Mouse (Mus musculus) olfactory bulb, adult 2 months (tissue): ENCODE results near the gene Prkag3. TPM values are rescaled to one million over a fixed set of nuclear protein-coding genes. Genes with fewer than 3 reads are reported as not detected.
A peak's percentile ranks its signal among the peaks of the same experiment; 100 is the strongest.

Source experiments
- H3K27ac ChIP-seq: fragments of 200-500 bp; 2 replicates; pipeline ENCODE4 v1.5.1; 2012; ENCODE audit warnings: low read depth, low read length; ENCODE audit not compliant: insufficient read depth
- H3K4me1 ChIP-seq: fragments of 200-500 bp; 2 replicates; pipeline ENCODE4 v1.6.1; 2012; ENCODE audit warnings: low read length; ENCODE audit not compliant: control insufficient read depth, insufficient read depth
- H3K4me3 ChIP-seq: fragments of 200-500 bp; 2 replicates; pipeline ENCODE4 v1.5.1; 2012; ENCODE audit warnings: mild to moderate bottlenecking, low read depth, low read length, moderate library complexity; ENCODE audit not compliant: insufficient read depth
- CTCF ChIP-seq: fragments of 200-500 bp; IDR thresholded peaks from 2 replicates; pipeline ENCODE4 v1.5.1; 2012; ENCODE audit warnings: low read depth, mild to moderate bottlenecking, low read length, moderate library complexity; ENCODE audit not compliant: insufficient read depth
- POLR2A ChIP-seq: fragments of 200-500 bp; IDR thresholded peaks from 2 replicates; pipeline ENCODE4 v1.6.1; 2012; ENCODE audit warnings: mild to moderate bottlenecking, low read depth, low read length, moderate library complexity; ENCODE audit not compliant: insufficient read depth
- WGBS: fragments of 180-500 bp; shearing (Covaris S2); methylation state at CpG from one replicate; pipeline ENCODE4 v1.1.7; 2018; 5-methylcytosine and 5-hydroxymethylcytosine counted together
- polyA plus RNA-seq: library from polyadenylated mRNA; stranded (reverse); fragments of >200 nt; gene quantifications from 2 replicates; pipeline ENCODE4 v1.2.4, GENCODE M21; 2012; ENCODE audit warnings: low replicate concordance; ENCODE audit not compliant: missing spikeins, insufficient read depth, insufficient read length

The Prkag3 gene
- polyA plus RNA-seq = not detected in 2 replicates

DNA sequence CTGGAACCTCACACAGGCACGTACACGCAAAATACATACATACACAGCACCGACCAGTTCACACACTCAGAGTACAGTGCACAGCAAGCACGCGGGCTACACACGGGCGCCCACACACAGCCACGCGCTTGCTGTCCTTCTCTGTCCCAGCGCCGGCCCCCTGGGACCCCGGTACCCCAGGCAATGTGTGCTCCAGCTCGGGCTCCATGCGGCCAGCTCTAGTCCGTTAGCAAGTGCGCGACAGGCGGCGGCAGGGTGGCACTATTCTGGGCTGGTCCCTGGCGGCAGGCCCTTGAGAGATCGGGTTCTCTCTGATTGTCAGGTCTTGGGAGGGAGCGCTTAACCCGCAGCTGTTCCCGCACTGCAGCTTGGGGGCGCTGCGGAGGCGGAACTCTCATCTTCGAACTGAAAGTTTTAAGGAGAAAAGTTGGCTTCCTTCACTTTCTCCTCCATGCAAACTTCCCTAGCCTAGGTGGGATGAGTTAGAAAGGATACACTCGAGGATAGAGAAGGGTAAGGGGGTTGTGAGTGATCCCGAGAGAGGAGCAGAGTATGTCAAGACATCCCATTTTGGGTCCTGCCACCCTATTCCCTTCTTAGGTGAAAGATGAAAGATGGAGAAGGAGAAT, at the start of gene Prkag3:
TSS of gene Prkag3 (minus strand) at position 579 of the 629 bp plus-strand sequence.
- WGBS = 9% methylated on average over 30 of the region's 30 CpGs
- peak; percentile 51 for TF ChIP-seq CTCF
- TF ChIP-seq POLR2A = no peak
- peak within 1 kb of the TSS; percentile 24 for H3K4me3 ChIP-seq
- H3K27ac ChIP-seq = no peak within 1 kb of the TSS
- H3K4me1 ChIP-seq = peaks cover 9% of the 10 kb centered on the region

DNA sequence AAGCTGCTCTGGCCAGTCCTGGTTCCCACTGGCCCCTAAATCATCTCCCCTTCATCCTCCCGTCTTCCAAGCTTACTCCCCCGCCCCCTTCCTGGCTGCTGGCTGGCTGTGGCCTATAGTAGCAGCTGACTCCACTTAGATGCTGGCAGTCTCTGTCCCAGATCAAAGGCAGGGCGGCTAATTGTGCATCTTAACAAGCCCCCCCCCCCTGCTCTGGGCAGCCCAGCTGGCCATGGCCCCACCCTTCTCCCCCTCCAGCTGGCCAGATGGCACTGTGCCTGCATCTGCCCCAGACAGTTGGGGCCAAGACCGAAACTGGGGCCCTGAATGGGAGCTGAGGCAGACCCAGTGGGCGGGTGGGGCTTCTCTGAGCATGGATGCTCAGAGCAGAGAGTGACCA, 48.4 kb upstream of the Prkag3 start:
- Histone ChIP-seq H3K4me3 (no peak overlapping the region), H3K27ac (no peak overlapping the region), H3K4me1 (peaks cover 31% of the 10 kb centered on the region)
- TF ChIP-seq CTCF (no peak), POLR2A (no peak)
- WGBS = 49% methylated on average over 5 of the region's 5 CpGs

DNA sequence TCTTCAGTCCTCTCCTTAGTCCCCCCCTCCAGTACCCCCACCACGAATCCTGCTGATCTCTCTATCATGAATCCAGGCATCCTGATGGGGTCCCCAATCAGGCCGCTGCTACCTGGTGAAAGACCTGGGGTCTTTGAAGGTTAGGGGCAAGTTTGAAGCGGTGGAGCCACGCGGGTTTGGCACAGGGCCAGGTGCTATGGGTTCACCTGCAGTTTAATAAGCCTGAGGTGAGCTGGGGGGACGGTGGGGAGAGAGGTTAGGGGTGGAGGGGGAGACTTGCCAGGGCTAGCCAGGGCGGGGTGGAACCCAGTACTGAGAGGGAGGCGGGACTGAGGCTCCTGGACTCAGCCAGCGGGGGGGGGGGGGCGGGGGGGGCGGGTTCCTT, 46.1 kb upstream of the Prkag3 start:
- 14% methylated on average over 8 of the region's 11 CpGs for WGBS
- no peak overlapping the region for H3K4me3 ChIP-seq
- H3K27ac ChIP-seq = no peak overlapping the region
- TF ChIP-seq POLR2A (no peak), CTCF (no peak)
- peaks cover 33% of the 10 kb centered on the region for H3K4me1 ChIP-seq

DNA sequence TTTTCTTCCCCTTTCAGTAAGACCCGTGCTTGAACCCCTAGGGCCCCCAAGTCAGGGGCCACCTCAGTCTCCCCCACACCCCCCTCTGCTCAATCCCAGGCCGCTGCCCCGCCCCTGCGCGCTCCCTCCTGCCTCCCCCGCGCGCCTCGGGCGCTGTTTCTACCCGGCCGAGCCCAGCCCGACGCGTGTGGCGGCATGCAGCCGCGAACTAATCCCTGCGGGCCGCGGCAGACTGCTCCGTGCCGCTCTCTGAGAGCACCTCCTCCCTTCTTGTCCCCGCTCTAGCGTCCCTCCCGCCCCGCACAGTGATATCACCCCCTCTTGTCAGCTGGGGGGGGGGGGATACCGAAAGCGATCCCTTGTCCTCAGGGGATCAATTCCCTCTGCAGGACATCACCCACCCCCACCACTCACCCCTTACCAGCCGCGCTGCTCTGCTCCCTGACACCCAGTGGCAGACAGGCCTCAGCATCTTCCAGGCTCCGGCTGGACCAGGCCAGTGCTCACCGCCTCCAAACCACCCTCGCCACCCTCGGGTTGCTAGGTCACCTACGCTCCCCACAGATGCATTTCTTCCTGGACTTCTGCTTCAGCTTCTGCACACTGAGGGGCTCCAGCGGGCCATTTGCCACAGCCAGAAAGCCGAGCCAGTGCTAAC, 45.6 kb upstream of the Prkag3 start:
- no peak for TF ChIP-seq CTCF
- TF ChIP-seq POLR2A = no peak
- peaks cover 36% of the 10 kb centered on the region for H3K4me1 ChIP-seq
- 7% methylated on average over 38 of the region's 38 CpGs for WGBS
- peak overlapping the region; percentile 9; the same call in 1 of the 2 replicates for H3K4me3 ChIP-seq
- no peak overlapping the region for H3K27ac ChIP-seq

DNA sequence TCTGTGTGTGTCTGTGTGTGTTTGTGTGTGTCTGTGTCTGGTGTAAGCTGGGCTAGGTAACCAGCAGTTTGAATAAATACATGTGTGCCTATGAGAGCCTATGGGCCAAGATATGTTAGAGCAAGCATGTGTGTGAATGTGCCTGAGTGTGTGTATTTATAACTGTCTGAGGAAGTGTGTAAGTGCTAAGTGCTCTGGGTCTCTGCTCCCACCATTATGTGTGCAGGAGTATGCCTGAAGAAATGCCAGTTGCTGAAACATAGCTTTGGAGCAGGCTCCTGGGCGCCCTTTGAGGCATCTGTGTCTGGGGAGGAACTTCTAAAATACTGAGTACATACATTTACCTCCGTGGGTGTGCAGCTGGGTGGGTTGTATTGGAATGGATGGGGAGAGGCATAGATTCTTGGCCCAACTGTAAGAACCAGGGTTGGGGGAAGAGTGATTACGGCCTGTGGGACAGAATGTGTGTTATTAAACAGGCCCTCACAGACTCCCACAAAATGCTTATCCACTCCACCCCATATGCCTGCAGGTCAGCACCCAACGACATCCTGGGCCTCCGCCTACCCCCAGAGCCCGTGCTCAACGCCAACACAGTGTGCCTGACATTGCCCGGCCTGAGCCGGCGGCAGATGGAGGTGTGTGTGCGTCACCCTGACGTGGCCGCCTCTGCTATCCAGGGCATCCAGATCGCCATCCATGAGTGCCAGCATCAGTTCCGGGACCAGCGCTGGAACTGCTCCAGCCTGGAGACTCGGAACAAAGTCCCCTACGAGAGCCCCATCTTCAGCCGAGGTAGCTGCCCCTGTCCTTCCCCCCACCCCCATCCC, 44.0 kb upstream of the Prkag3 start:
- Histone ChIP-seq H3K4me1 (peaks cover 36% of the 10 kb centered on the region), H3K27ac (no peak overlapping the region), H3K4me3 (no peak overlapping the region)
- TF ChIP-seq POLR2A (no peak), CTCF (no peak)
- 57% methylated on average over 19 of the region's 19 CpGs for WGBS

DNA sequence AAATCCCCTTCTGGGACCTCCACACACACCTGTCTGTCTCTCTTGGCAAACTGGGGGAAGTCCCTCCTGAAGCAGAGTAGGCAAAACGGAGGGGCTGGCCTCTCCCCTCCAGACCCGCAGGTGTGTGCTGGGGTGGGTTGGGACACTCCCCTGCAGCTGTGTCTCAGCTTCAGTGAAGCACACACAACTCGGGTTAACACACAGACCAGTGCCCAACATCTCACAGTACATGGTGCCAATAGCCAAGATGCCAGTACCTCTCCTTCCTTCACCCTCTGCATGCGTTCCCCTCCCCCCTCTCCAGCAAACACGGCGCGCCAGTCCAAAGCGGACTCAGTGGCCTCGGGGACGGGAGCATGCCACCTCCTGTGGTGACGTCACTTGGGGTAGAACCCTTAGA, 42.2 kb upstream of the Prkag3 start, which contains the start of gene Wnt10a:
TSS of gene Wnt10a (plus strand) at position 268 of the 400 bp plus-strand sequence.
- H3K4me3 ChIP-seq = peak within 1 kb of the TSS; percentile 39
- peaks cover 36% of the 10 kb centered on the region for H3K4me1 ChIP-seq
- WGBS = 6% methylated on average over 11 of the region's 11 CpGs
- no peak within 1 kb of the TSS for H3K27ac ChIP-seq
- TF ChIP-seq POLR2A (no peak), CTCF (no peak)

DNA sequence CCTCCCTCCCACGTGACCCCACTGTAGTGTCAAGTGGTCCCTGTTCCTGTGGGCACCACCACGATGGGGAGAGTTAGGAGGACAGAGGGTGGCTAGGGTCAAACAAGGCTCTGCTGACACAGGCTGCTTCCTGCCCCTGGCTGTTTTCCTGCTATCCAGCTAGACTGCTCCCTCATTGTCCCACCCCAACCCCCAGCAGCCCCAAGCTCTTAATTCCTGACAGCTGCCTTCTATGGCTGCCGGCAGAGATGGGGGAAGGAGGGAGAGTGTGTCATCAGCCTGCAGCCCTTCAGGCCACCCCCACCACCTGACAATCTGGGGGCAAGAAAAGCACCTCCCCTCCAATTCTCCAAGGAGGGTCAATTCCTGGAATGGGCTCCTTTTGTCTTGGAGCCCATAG, 41.1 kb upstream of the Prkag3 start:
- no peak for TF ChIP-seq CTCF
- TF ChIP-seq POLR2A = no peak
- no peak overlapping the region for H3K4me3 ChIP-seq

DNA sequence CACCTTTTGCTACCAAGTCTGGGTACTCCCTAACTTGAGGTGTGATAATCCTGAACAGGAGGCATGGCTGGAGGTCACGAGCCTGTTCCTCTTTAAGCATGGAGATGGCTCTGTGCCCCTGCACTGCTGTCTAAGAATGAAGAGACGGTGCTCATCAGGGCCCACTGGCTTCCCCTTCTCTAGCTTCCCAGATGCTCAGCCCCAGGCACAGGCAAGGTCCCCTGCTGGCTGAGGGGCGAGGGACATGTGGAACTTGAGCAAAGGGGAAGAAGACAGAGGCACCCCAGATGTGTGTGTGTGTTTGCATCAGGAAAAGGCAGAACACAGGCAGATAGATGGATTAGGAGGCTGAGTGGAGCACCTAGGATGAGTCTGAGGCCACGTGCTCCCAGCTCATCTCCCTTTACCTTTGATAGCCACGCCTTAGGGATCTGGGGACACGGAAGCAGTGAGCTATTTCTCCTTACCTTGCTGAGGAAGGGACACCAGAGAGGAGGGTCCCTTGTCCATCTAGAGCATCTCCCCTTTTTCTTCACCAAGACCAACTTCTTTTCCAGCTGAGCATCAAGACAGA, 39.7 kb upstream of the Prkag3 start:
- H3K27ac ChIP-seq = no peak overlapping the region
- peaks cover 29% of the 10 kb centered on the region for H3K4me1 ChIP-seq
- WGBS = 67% methylated on average over 6 of the region's 6 CpGs
- no peak for TF ChIP-seq CTCF
- TF ChIP-seq POLR2A = no peak
- no peak overlapping the region for H3K4me3 ChIP-seq

More for the DNA sequence above, 41.1 kb upstream of the Prkag3 start:
- Histone ChIP-seq H3K4me1 (peaks cover 35% of the 10 kb centered on the region), H3K27ac (no peak overlapping the region)
- WGBS = 36% methylated on average over 3 of the region's 3 CpGs
